Mouse (Mus musculus) heart, embryonic 12.5 days (tissue): ENCODE data around the gene Pitpnc1. TPM values are rescaled to one million over a fixed set of nuclear protein-coding genes. Genes with fewer than 3 reads are reported as not detected.
A peak's percentile ranks its signal among the peaks of the same experiment; 100 is the strongest.

Experiments
- ATAC-seq: fragments of 200-750 bp; cut with Nextera tagmentation; 2 replicates; pipeline ENCODE4 v1.8.0; 2017; ENCODE audit warnings: moderate TSS enrichment, moderate library complexity; ENCODE audit not compliant: insufficient number of reproducible peaks, low FRiP score
- H3K27ac ChIP-seq: fragments of 300-500 bp; sonication (generic); 2 replicates; pipeline ENCODE4 v1.5.1; 2016; ENCODE audit warnings: mild to moderate bottlenecking, moderate library complexity; ENCODE audit not compliant: poor library complexity, severe bottlenecking
- H3K27me3 ChIP-seq: fragments of 300-500 bp; sonication (generic); replicated peaks from 2 replicates; pipeline ENCODE4 v1.6.1; 2016; ENCODE audit warnings: mild to moderate bottlenecking, moderate library complexity
- H3K36me3 ChIP-seq: fragments of 300-500 bp; sonication (generic); 2 replicates; pipeline ENCODE4 v1.6.1; 2016; ENCODE audit warnings: mild to moderate bottlenecking, moderate library complexity
- H3K4me1 ChIP-seq: fragments of 300-500 bp; sonication (generic); replicated peaks from 2 replicates; pipeline ENCODE4 v1.6.1; 2016; ENCODE audit warnings: mild to moderate bottlenecking
- H3K4me2 ChIP-seq: fragments of 300-500 bp; sonication (generic); 2 replicates; pipeline ENCODE4 v1.6.1; 2016; ENCODE audit warnings: mild to moderate bottlenecking, moderate library complexity
- H3K4me3 ChIP-seq: fragments of 300-500 bp; sonication (generic); 2 replicates; pipeline ENCODE4 v1.5.1; 2016; ENCODE audit warnings: mild to moderate bottlenecking
- H3K9ac ChIP-seq: fragments of 300-500 bp; sonication (generic); 2 replicates; pipeline ENCODE4 v1.6.1; 2016; ENCODE audit warnings: mild to moderate bottlenecking, moderate library complexity
- H3K9me3 ChIP-seq: fragments of 300-500 bp; sonication (generic); replicated peaks from 2 replicates; pipeline ENCODE4 v1.6.1; 2016; ENCODE audit warnings: mild to moderate bottlenecking, moderate library complexity
- WGBS: fragments of 180-500 bp; shearing (Covaris S2); methylation state at CpG from one replicate; pipeline ENCODE4 v1.1.7; 2016; 5-methylcytosine and 5-hydroxymethylcytosine counted together
- polyA plus RNA-seq: library from polyadenylated mRNA; unstranded; fragments of >200 nt; fragmentation: Nextera tagmentation; extraction: Ambion mirVana; gene quantifications from 2 replicates; pipeline ENCODE4 v1.2.1, GENCODE M21; 2016

Pitpnc1 gene
- polyA plus RNA-seq, 1 experiment from 2014 or later = 8.2 TPM

- peaks cover 6% of the 10 kb centered on the region for H3K36me3 ChIP-seq
- H3K27ac ChIP-seq = no peak overlapping the region
- H3K9me3 ChIP-seq = peaks cover 7% of the 10 kb centered on the region
- H3K27me3 ChIP-seq = no peaks in the 10 kb centered on the region
- WGBS = 82% methylated on average over 4 of the region's 4 CpGs
- no peak overlapping the region for H3K4me2 ChIP-seq
- no peak overlapping the region for H3K4me3 ChIP-seq
- H3K9ac ChIP-seq = no peak overlapping the region
- H3K4me1 ChIP-seq = no peaks in the 10 kb centered on the region
- ATAC-seq = no peak
These were observed 174.3 kb downstream of the Pitpnc1 start for GRCm38 (mm10) chr11:107296176-107296575.

- Histone ChIP-seq H3K36me3 (0 out of 2 replicates have a peak, but pooled peaks cover 8% of the 10 kb centered on the region), H3K4me1 (no peaks in the 10 kb centered on the region), H3K9ac (no peak overlapping the region), H3K9me3 (0 out of 2 replicates have a peak, but pooled peaks cover 10% of the 10 kb centered on the region), H3K27me3 (no peaks in the 10 kb centered on the region), H3K27ac (no peak overlapping the region), H3K4me2 (no peak overlapping the region), H3K4me3 (no peak overlapping the region)
- 79% methylated on average over 13 of the region's 13 CpGs for WGBS
- no peak for ATAC-seq
These were observed 178.5 kb downstream of the Pitpnc1 start for GRCm38 (mm10) chr11:107292036-107292435.

- 0 out of 2 replicates have a peak, but pooled peaks cover 10% of the 10 kb centered on the region for H3K9me3 ChIP-seq
- H3K36me3 ChIP-seq = 0 out of 2 replicates have a peak, but pooled peaks cover 8% of the 10 kb centered on the region
- WGBS = 92% methylated on average over 2 of the region's 2 CpGs
- H3K9ac ChIP-seq = no peak overlapping the region
- no peak overlapping the region for H3K4me2 ChIP-seq
- H3K4me3 ChIP-seq = no peak overlapping the region
- no peaks in the 10 kb centered on the region for H3K4me1 ChIP-seq
- no peaks in the 10 kb centered on the region for H3K27me3 ChIP-seq
- no peak for ATAC-seq
- H3K27ac ChIP-seq = no peak overlapping the region
These were observed 182.3 kb downstream of the Pitpnc1 start for GRCm38 (mm10) chr11:107288186-107288563.

GRCm38 (mm10) chr11:107287215-107288185 is 183.0 kb downstream of the Pitpnc1 start:
- no peak overlapping the region for H3K4me3 ChIP-seq
- no peaks in the 10 kb centered on the region for H3K4me1 ChIP-seq
- no peak overlapping the region for H3K9ac ChIP-seq
- no peak overlapping the region for H3K27ac ChIP-seq
- no peaks in the 10 kb centered on the region for H3K27me3 ChIP-seq
- H3K4me2 ChIP-seq = no peak overlapping the region
- 0 out of 2 replicates have a peak, but pooled peaks cover 10% of the 10 kb centered on the region for H3K9me3 ChIP-seq
- no peak for ATAC-seq
- H3K36me3 ChIP-seq = 0 out of 2 replicates have a peak, but pooled peaks cover 8% of the 10 kb centered on the region
- WGBS = 81% methylated on average over 11 of the region's 11 CpGs

GRCm38 (mm10) chr11:107285731-107286130 is 184.8 kb downstream of the Pitpnc1 start:
- 64% methylated on average over 7 of the region's 7 CpGs for WGBS
- Histone ChIP-seq H3K4me3 (no peak overlapping the region), H3K9ac (no peak overlapping the region), H3K4me1 (no peaks in the 10 kb centered on the region), H3K4me2 (no peak overlapping the region), H3K9me3 (0 out of 2 replicates have a peak, but pooled peaks cover 10% of the 10 kb centered on the region), H3K27ac (no peak overlapping the region), H3K27me3 (no peaks in the 10 kb centered on the region), H3K36me3 (0 out of 2 replicates have a peak, but pooled peaks cover 8% of the 10 kb centered on the region)
- ATAC-seq = no peak

GRCm38 (mm10) chr11:107283632-107284031 is 186.9 kb downstream of the Pitpnc1 start:
- WGBS = 91% methylated on average over 3 of the region's 3 CpGs
- Histone ChIP-seq H3K27me3 (no peaks in the 10 kb centered on the region), H3K4me3 (no peak overlapping the region), H3K9me3 (no peaks in the 10 kb centered on the region), H3K4me1 (no peaks in the 10 kb centered on the region), H3K4me2 (no peak overlapping the region), H3K9ac (no peak overlapping the region), H3K27ac (no peak overlapping the region), H3K36me3 (no peaks in the 10 kb centered on the region)
- no peak for ATAC-seq

- no peak overlapping the region for H3K4me3 ChIP-seq
- no peak overlapping the region for H3K27ac ChIP-seq
- H3K36me3 ChIP-seq = no peaks in the 10 kb centered on the region
- 88% methylated on average over 7 of the region's 7 CpGs for WGBS
- no peaks in the 10 kb centered on the region for H3K27me3 ChIP-seq
- no peak overlapping the region for H3K4me2 ChIP-seq
- no peaks in the 10 kb centered on the region for H3K9me3 ChIP-seq
- ATAC-seq = no peak
- peaks cover 2% of the 10 kb centered on the region; the same call in 1 of the 2 replicates for H3K4me1 ChIP-seq
- H3K9ac ChIP-seq = no peak overlapping the region
These were observed 188.0 kb downstream of the Pitpnc1 start for GRCm38 (mm10) chr11:107282481-107282880.

- no peaks in the 10 kb centered on the region for H3K27me3 ChIP-seq
- H3K9ac ChIP-seq = no peak overlapping the region
- no peak overlapping the region for H3K4me3 ChIP-seq
- no peak for ATAC-seq
- H3K4me2 ChIP-seq = no peak overlapping the region
- H3K9me3 ChIP-seq = no peaks in the 10 kb centered on the region
- 65% methylated on average over 8 of the region's 8 CpGs for WGBS
- no peaks in the 10 kb centered on the region for H3K36me3 ChIP-seq
- H3K27ac ChIP-seq = no peak overlapping the region
- H3K4me1 ChIP-seq = peaks cover 25% of the 10 kb centered on the region
These were observed 191.2 kb downstream of the Pitpnc1 start for GRCm38 (mm10) chr11:107279258-107279657.

- Histone ChIP-seq H3K27me3 (no peaks in the 10 kb centered on the region), H3K36me3 (no peaks in the 10 kb centered on the region), H3K4me3 (no peak overlapping the region), H3K4me2 (no peak overlapping the region), H3K4me1 (peaks cover 44% of the 10 kb centered on the region), H3K9ac (no peak overlapping the region), H3K9me3 (no peaks in the 10 kb centered on the region), H3K27ac (no peak overlapping the region)
- WGBS = 52% methylated on average over 7 of the region's 7 CpGs
- peak; percentile 41; the same call in 1 of the 2 replicates for ATAC-seq
These were observed 193.6 kb downstream of the Pitpnc1 start for GRCm38 (mm10) chr11:107276898-107277297.

- ATAC-seq = no peak
- no peak overlapping the region for H3K9ac ChIP-seq
- H3K9me3 ChIP-seq = no peaks in the 10 kb centered on the region
- peaks cover 47% of the 10 kb centered on the region for H3K4me1 ChIP-seq
- no peak overlapping the region for H3K4me2 ChIP-seq
- no peaks in the 10 kb centered on the region for H3K27me3 ChIP-seq
- WGBS = 65% methylated on average over 3 of the region's 3 CpGs
- no peak overlapping the region for H3K4me3 ChIP-seq
- no peak overlapping the region for H3K27ac ChIP-seq
- H3K36me3 ChIP-seq = no peaks in the 10 kb centered on the region
These were observed 194.2 kb downstream of the Pitpnc1 start for GRCm38 (mm10) chr11:107276337-107276736.

GRCm38 (mm10) chr11:107275902-107276301 is 194.6 kb downstream of the Pitpnc1 start:
- WGBS = 20% methylated on average over 6 of the region's 6 CpGs
- Histone ChIP-seq H3K9me3 (no peaks in the 10 kb centered on the region), H3K4me3 (no peak overlapping the region), H3K27ac (no peak overlapping the region), H3K4me1 (peaks cover 47% of the 10 kb centered on the region), H3K9ac (no peak overlapping the region), H3K4me2 (no peak overlapping the region), H3K27me3 (no peaks in the 10 kb centered on the region), H3K36me3 (no peaks in the 10 kb centered on the region)
- ATAC-seq = no peak
